Mouse (Mus musculus): Measurements from ENCODE around the gene Mvp.

The Mvp gene

GRCm38 (mm10) chr7:127013385-127013784 is 1.0 kb downstream of the Mvp start:
- H3K36me3 ChIP-seq (ENCODE audit: control insufficient read depth, insufficient read depth, low read length, poor library complexity, severe bottlenecking) = no peaks in the 10 kb centered on the region; the same call in 1 of the 2 replicates
- no peak for DNase-seq (ENCODE audit: low read depth, low spot score)
- H3K27me3 ChIP-seq (ENCODE audit: control insufficient read depth, insufficient read depth, low read length, poor library complexity, severe bottlenecking) = no peaks in the 10 kb centered on the region

GRCm38 (mm10) chr7:127012845-127013244 is 1.6 kb downstream of the Mvp start:
- Histone ChIP-seq H3K36me3 (ENCODE audit: control insufficient read depth, insufficient read depth, low read length, poor library complexity, severe bottlenecking) (no peaks in the 10 kb centered on the region; the same call in 1 of the 2 replicates), H3K27me3 (ENCODE audit: control insufficient read depth, insufficient read depth, low read length, poor library complexity, severe bottlenecking) (no peaks in the 10 kb centered on the region)
- DNase-seq (ENCODE audit: low read depth, low spot score) = no peak

GRCm38 (mm10) chr7:127012374-127012773 is 2.0 kb downstream of the Mvp start:
- Histone ChIP-seq H3K27me3 (ENCODE audit: control insufficient read depth, insufficient read depth, low read length, poor library complexity, severe bottlenecking) (no peaks in the 10 kb centered on the region), H3K36me3 (ENCODE audit: control insufficient read depth, insufficient read depth, low read length, poor library complexity, severe bottlenecking) (no peaks in the 10 kb centered on the region; the same call in 1 of the 2 replicates)
- no peak for DNase-seq (ENCODE audit: low read depth, low spot score)

GRCm38 (mm10) chr7:127011717-127012116 is 2.7 kb downstream of the Mvp start:
- H3K36me3 ChIP-seq (ENCODE audit: control insufficient read depth, insufficient read depth, low read length, poor library complexity, severe bottlenecking) = no peaks in the 10 kb centered on the region; the same call in 1 of the 2 replicates
- no peaks in the 10 kb centered on the region for H3K27me3 ChIP-seq (ENCODE audit: control insufficient read depth, insufficient read depth, low read length, poor library complexity, severe bottlenecking)
- no peak for DNase-seq (ENCODE audit: low read depth, low spot score)

- Histone ChIP-seq H3K36me3 (ENCODE audit: control insufficient read depth, insufficient read depth, low read length, poor library complexity, severe bottlenecking) (no peaks in the 10 kb centered on the region; the same call in 1 of the 2 replicates), H3K27me3 (ENCODE audit: control insufficient read depth, insufficient read depth, low read length, poor library complexity, severe bottlenecking) (no peaks in the 10 kb centered on the region)
- no peak for DNase-seq (ENCODE audit: low read depth, low spot score)
These were observed 3.4 kb downstream of the Mvp start for GRCm38 (mm10) chr7:127011051-127011450.

GRCm38 (mm10) chr7:127009307-127010085 is 4.9 kb downstream of the Mvp start:
- H3K36me3 ChIP-seq (ENCODE audit: control insufficient read depth, insufficient read depth, low read length, poor library complexity, severe bottlenecking) = no peaks in the 10 kb centered on the region
- no peak for DNase-seq (ENCODE audit: low read depth, low spot score)
- H3K27me3 ChIP-seq (ENCODE audit: control insufficient read depth, insufficient read depth, low read length, poor library complexity, severe bottlenecking) = no peaks in the 10 kb centered on the region

GRCm38 (mm10) chr7:127008239-127009019 is 6.0 kb downstream of the Mvp start:
- H3K27me3 ChIP-seq (ENCODE audit: control insufficient read depth, insufficient read depth, low read length, poor library complexity, severe bottlenecking) = no peaks in the 10 kb centered on the region
- no peaks in the 10 kb centered on the region for H3K36me3 ChIP-seq (ENCODE audit: control insufficient read depth, insufficient read depth, low read length, poor library complexity, severe bottlenecking)
- DNase-seq (ENCODE audit: low read depth, low spot score) = peak; percentile 48

- DNase-seq (ENCODE audit: low read depth, low spot score) = no peak
- no peaks in the 10 kb centered on the region for H3K27me3 ChIP-seq (ENCODE audit: control insufficient read depth, insufficient read depth, low read length, poor library complexity, severe bottlenecking)
These were observed 7.0 kb downstream of the Mvp start for GRCm38 (mm10) chr7:127007313-127008024.

GRCm38 (mm10) chr7:127004122-127004875 is 10.1 kb downstream of the Mvp start:
- DNase-seq (ENCODE audit: low read depth, low spot score) = no peak
- H3K36me3 ChIP-seq (ENCODE audit: control insufficient read depth, insufficient read depth, low read length, poor library complexity, severe bottlenecking) = 0 out of 2 replicates have a peak, but pooled peaks cover 4% of the 10 kb centered on the region
- H3K27me3 ChIP-seq (ENCODE audit: control insufficient read depth, insufficient read depth, low read length, poor library complexity, severe bottlenecking) = no peaks in the 10 kb centered on the region

More at GRCm38 (mm10) chr7:127007313-127008024, 7.0 kb downstream of the Mvp start:
- H3K36me3 ChIP-seq (ENCODE audit: control insufficient read depth, insufficient read depth, low read length, poor library complexity, severe bottlenecking) = no peaks in the 10 kb centered on the region

GRCm38 (mm10) chr7:127003620-127004019 is 10.8 kb downstream of the Mvp start:
- DNase-seq (ENCODE audit: low read depth, low spot score) = no peak
- Histone ChIP-seq H3K27me3 (ENCODE audit: control insufficient read depth, insufficient read depth, low read length, poor library complexity, severe bottlenecking) (no peaks in the 10 kb centered on the region), H3K36me3 (ENCODE audit: control insufficient read depth, insufficient read depth, low read length, poor library complexity, severe bottlenecking) (0 out of 2 replicates have a peak, but pooled peaks cover 4% of the 10 kb centered on the region)

GRCm38 (mm10) chr7:126999568-126999967 is 14.9 kb downstream of the Mvp start:
- Histone ChIP-seq H3K27me3 (ENCODE audit: control insufficient read depth, insufficient read depth, low read length, poor library complexity, severe bottlenecking) (no peaks in the 10 kb centered on the region), H3K36me3 (ENCODE audit: control insufficient read depth, insufficient read depth, low read length, poor library complexity, severe bottlenecking) (peaks cover 10% of the 10 kb centered on the region)
- DNase-seq (ENCODE audit: low read depth, low spot score) = no peak

- no peak for DNase-seq (ENCODE audit: low read depth, low spot score)
- H3K36me3 ChIP-seq (ENCODE audit: control insufficient read depth, insufficient read depth, low read length, poor library complexity, severe bottlenecking) = peaks cover 14% of the 10 kb centered on the region
- no peaks in the 10 kb centered on the region for H3K27me3 ChIP-seq (ENCODE audit: control insufficient read depth, insufficient read depth, low read length, poor library complexity, severe bottlenecking)
These were observed 18.0 kb downstream of the Mvp start for GRCm38 (mm10) chr7:126996449-126996848.

GRCm38 (mm10) chr7:126988816-126989215 is 25.6 kb downstream of the Mvp start:
- no peaks in the 10 kb centered on the region for H3K27me3 ChIP-seq (ENCODE audit: control insufficient read depth, insufficient read depth, low read length, poor library complexity, severe bottlenecking)

GRCm38 (mm10) chr7:126986319-126986718 is 28.1 kb downstream of the Mvp start:
- DNase-seq (ENCODE audit: low read depth, low spot score) = peak; percentile 42
- H3K36me3 ChIP-seq (ENCODE audit: control insufficient read depth, insufficient read depth, low read length, poor library complexity, severe bottlenecking) = peaks cover 2% of the 10 kb centered on the region
- H3K27me3 ChIP-seq (ENCODE audit: control insufficient read depth, insufficient read depth, low read length, poor library complexity, severe bottlenecking) = no peaks in the 10 kb centered on the region

More at GRCm38 (mm10) chr7:126988816-126989215, 25.6 kb downstream of the Mvp start:
- H3K36me3 ChIP-seq (ENCODE audit: control insufficient read depth, insufficient read depth, low read length, poor library complexity, severe bottlenecking) = peaks cover 4% of the 10 kb centered on the region
- DNase-seq (ENCODE audit: low read depth, low spot score) = no peak

All from splenic B cell, adult 2 months (primary cell).